Mouse (Mus musculus) skeletal muscle tissue, adult 2 months (tissue): Measurements from ENCODE around the gene Cep152.

Experiments
- DNase-seq: peaks from one replicate; pipeline ENCODE4 v3.0.0-alpha.2; 2012; ENCODE audit warnings: low read depth, low spot score

The Cep152 gene

GRCm38 (mm10) chr2:125558634-125559589 lies 66.0 kb downstream of the Cep152 start:
- DNase-seq = peak; percentile 57

GRCm38 (mm10) chr2:125555830-125556229 lies 69.1 kb downstream of the Cep152 start:
- DNase-seq = no peak

- DNase-seq = no peak
Measured at GRCm38 (mm10) chr2:125548806-125549578, 75.9 kb downstream of the Cep152 start.

GRCm38 (mm10) chr2:125544986-125545385 lies 79.9 kb downstream of the Cep152 start:
- DNase-seq = no peak

GRCm38 (mm10) chr2:125543646-125544045 lies 81.3 kb downstream of the Cep152 start:
- no peak for DNase-seq

GRCm38 (mm10) chr2:125541451-125541850 lies 83.5 kb downstream of the Cep152 start:
- no peak for DNase-seq

- DNase-seq = peak; percentile 14
Measured at GRCm38 (mm10) chr2:125540579-125540978, 84.3 kb downstream of the Cep152 start.

GRCm38 (mm10) chr2:125539640-125540039 lies 85.3 kb downstream of the Cep152 start:
- DNase-seq = no peak

- peak; percentile 83 for DNase-seq
Measured at GRCm38 (mm10) chr2:125530665-125531064, 94.2 kb downstream of the Cep152 start.

- no peak for DNase-seq
Measured at GRCm38 (mm10) chr2:125526566-125526965, 98.3 kb downstream of the Cep152 start.

GRCm38 (mm10) chr2:125525484-125525883 lies 99.4 kb downstream of the Cep152 start:
- no peak for DNase-seq

GRCm38 (mm10) chr2:125516594-125516993 lies 108.3 kb downstream of the Cep152 start:
- peak; percentile 59 for DNase-seq

- DNase-seq = no peak
Measured at GRCm38 (mm10) chr2:125515291-125516057, 109.4 kb downstream of the Cep152 start.

- DNase-seq = no peak
Measured at GRCm38 (mm10) chr2:125514391-125514790, 110.5 kb downstream of the Cep152 start.
